Mouse (Mus musculus): ENCODE measurements around the gene Ces1b.

Gene Ces1b

GRCm38 (mm10) chr8:93010286-93010685 lies 69.5 kb downstream of the Ces1b start:
- in situ Hi-C loops (cut with MboI) = no loop called here
